Mouse (Mus musculus): ENCODE measurements at regions not wholly inside any gene's neighbourhood (a gene's known extent, or its start where the extent isn't known, plus 50 kb on each side); places are given as distances from the start of the nearest gene placed in this dataset.

GRCm38 (mm10) chr8:127799849-127800471, 558.4 kb upstream of the Nrp1 start:
- Histone ChIP-seq H3K4me3 (no peak overlapping the region), H3K36me3 (replicated peaks) (no peaks in the 10 kb centered on the region), H3K4me1 (peaks cover 27% of the 10 kb centered on the region), H3K9me3 (no peaks in the 10 kb centered on the region), H3K27me3 (replicated peaks; ENCODE audit: low read depth, poor library complexity, severe bottlenecking) (no peaks in the 10 kb centered on the region), H3K27ac (replicated peaks) (no peak overlapping the region)
- WGBS = 84% methylated on average over 6 of the region's 6 CpGs
- DNase-seq (ENCODE audit: low spot score) = no peak

GRCm38 (mm10) chr8:127802136-127802535, 556.3 kb upstream of the Nrp1 start:
- no peak for DNase-seq (ENCODE audit: low spot score)
- 77% methylated on average over 7 of the region's 7 CpGs for WGBS
- no peaks in the 10 kb centered on the region for H3K36me3 ChIP-seq (replicated peaks)
- H3K9me3 ChIP-seq = no peaks in the 10 kb centered on the region
- peaks cover 28% of the 10 kb centered on the region for H3K4me1 ChIP-seq
- no peak overlapping the region; the same call in 1 of the 2 replicates for H3K27ac ChIP-seq (replicated peaks)
- no peak overlapping the region for H3K4me3 ChIP-seq
- H3K27me3 ChIP-seq (replicated peaks; ENCODE audit: low read depth, poor library complexity, severe bottlenecking) = no peaks in the 10 kb centered on the region

GRCm38 (mm10) chr8:127802661-127803333, 555.6 kb upstream of the Nrp1 start:
- Histone ChIP-seq H3K4me3 (no peak overlapping the region), H3K4me1 (peaks cover 28% of the 10 kb centered on the region), H3K27me3 (replicated peaks; ENCODE audit: low read depth, poor library complexity, severe bottlenecking) (no peaks in the 10 kb centered on the region), H3K27ac (replicated peaks) (no peak overlapping the region), H3K36me3 (replicated peaks) (no peaks in the 10 kb centered on the region), H3K9me3 (no peaks in the 10 kb centered on the region)
- 61% methylated on average over 5 of the region's 5 CpGs for WGBS
- no peak for DNase-seq (ENCODE audit: low spot score)

- Histone ChIP-seq H3K4me3 (no peak overlapping the region), H3K27ac (replicated peaks) (no peak overlapping the region), H3K9me3 (no peaks in the 10 kb centered on the region), H3K27me3 (replicated peaks; ENCODE audit: low read depth, poor library complexity, severe bottlenecking) (no peaks in the 10 kb centered on the region), H3K36me3 (replicated peaks) (no peaks in the 10 kb centered on the region), H3K4me1 (peaks cover 13% of the 10 kb centered on the region)
- 62% methylated on average over 7 of the region's 7 CpGs for WGBS
- no peak for DNase-seq (ENCODE audit: low spot score)
Measured at GRCm38 (mm10) chr8:127809203-127810155, 548.9 kb upstream of the Nrp1 start.

GRCm38 (mm10) chr8:127811338-127811737, 547.1 kb upstream of the Nrp1 start:
- Histone ChIP-seq H3K27ac (replicated peaks) (no peak overlapping the region), H3K36me3 (replicated peaks) (no peaks in the 10 kb centered on the region), H3K4me3 (no peak overlapping the region), H3K4me1 (peaks cover 11% of the 10 kb centered on the region), H3K9me3 (no peaks in the 10 kb centered on the region), H3K27me3 (replicated peaks; ENCODE audit: low read depth, poor library complexity, severe bottlenecking) (no peaks in the 10 kb centered on the region)
- WGBS = 86% methylated on average over 8 of the region's 8 CpGs
- no peak for DNase-seq (ENCODE audit: low spot score)

- Histone ChIP-seq H3K9me3 (no peaks in the 10 kb centered on the region), H3K27ac (replicated peaks) (no peak overlapping the region), H3K4me1 (peaks cover 5% of the 10 kb centered on the region), H3K27me3 (replicated peaks; ENCODE audit: low read depth, poor library complexity, severe bottlenecking) (no peaks in the 10 kb centered on the region), H3K4me3 (no peak overlapping the region), H3K36me3 (replicated peaks) (no peaks in the 10 kb centered on the region)
- WGBS = 84% methylated on average over 9 of the region's 9 CpGs
- no peak for DNase-seq (ENCODE audit: low spot score)
Measured at GRCm38 (mm10) chr8:127814785-127815523, 543.5 kb upstream of the Nrp1 start.

- Histone ChIP-seq H3K36me3 (replicated peaks) (no peaks in the 10 kb centered on the region), H3K27me3 (replicated peaks; ENCODE audit: low read depth, poor library complexity, severe bottlenecking) (no peaks in the 10 kb centered on the region), H3K27ac (replicated peaks) (no peak overlapping the region), H3K4me3 (no peak overlapping the region), H3K9me3 (no peaks in the 10 kb centered on the region), H3K4me1 (no peaks in the 10 kb centered on the region)
- DNase-seq (ENCODE audit: low spot score) = no peak
- 65% methylated on average over 1 of the region's 1 CpGs for WGBS
Measured at GRCm38 (mm10) chr8:127820741-127821170, 537.6 kb upstream of the Nrp1 start.

GRCm38 (mm10) chr8:127821646-127822045, 536.8 kb upstream of the Nrp1 start:
- Histone ChIP-seq H3K4me1 (no peaks in the 10 kb centered on the region), H3K9me3 (no peaks in the 10 kb centered on the region), H3K4me3 (no peak overlapping the region), H3K27me3 (replicated peaks; ENCODE audit: low read depth, poor library complexity, severe bottlenecking) (no peaks in the 10 kb centered on the region), H3K27ac (replicated peaks) (no peak overlapping the region), H3K36me3 (replicated peaks) (no peaks in the 10 kb centered on the region)
- no peak for DNase-seq (ENCODE audit: low spot score)
- WGBS = 91% methylated on average over 1 of the region's 1 CpGs

GRCm38 (mm10) chr8:127825041-127825440, 533.4 kb upstream of the Nrp1 start:
- Histone ChIP-seq H3K27ac (replicated peaks) (no peak overlapping the region), H3K9me3 (no peaks in the 10 kb centered on the region), H3K36me3 (replicated peaks) (no peaks in the 10 kb centered on the region), H3K27me3 (replicated peaks; ENCODE audit: low read depth, poor library complexity, severe bottlenecking) (no peaks in the 10 kb centered on the region), H3K4me3 (no peak overlapping the region), H3K4me1 (no peaks in the 10 kb centered on the region)
- DNase-seq (ENCODE audit: low spot score) = no peak
- WGBS = 85% methylated on average over 2 of the region's 2 CpGs

GRCm38 (mm10) chr8:127827826-127828225, 530.6 kb upstream of the Nrp1 start:
- Histone ChIP-seq H3K4me1 (no peaks in the 10 kb centered on the region), H3K27me3 (replicated peaks; ENCODE audit: low read depth, poor library complexity, severe bottlenecking) (no peaks in the 10 kb centered on the region), H3K4me3 (no peak overlapping the region), H3K9me3 (no peaks in the 10 kb centered on the region), H3K36me3 (replicated peaks) (no peaks in the 10 kb centered on the region), H3K27ac (replicated peaks) (no peak overlapping the region)
- 79% methylated on average over 5 of the region's 5 CpGs for WGBS
- DNase-seq (ENCODE audit: low spot score) = no peak

- WGBS = 88% methylated on average over 1 of the region's 1 CpGs
- no peaks in the 10 kb centered on the region for H3K9me3 ChIP-seq
- H3K27me3 ChIP-seq (replicated peaks; ENCODE audit: low read depth, poor library complexity, severe bottlenecking) = no peaks in the 10 kb centered on the region
- DNase-seq (ENCODE audit: low spot score) = no peak
- H3K27ac ChIP-seq (replicated peaks) = no peak overlapping the region
- no peaks in the 10 kb centered on the region for H3K36me3 ChIP-seq (replicated peaks)
- no peak overlapping the region for H3K4me3 ChIP-seq
- H3K4me1 ChIP-seq = no peaks in the 10 kb centered on the region
Measured at GRCm38 (mm10) chr8:127829659-127830058, 528.7 kb upstream of the Nrp1 start.

GRCm38 (mm10) chr8:127834006-127834405, 524.4 kb upstream of the Nrp1 start:
- H3K36me3 ChIP-seq (replicated peaks) = no peaks in the 10 kb centered on the region
- 85% methylated on average over 3 of the region's 3 CpGs for WGBS
- no peaks in the 10 kb centered on the region for H3K27me3 ChIP-seq (replicated peaks; ENCODE audit: low read depth, poor library complexity, severe bottlenecking)
- no peak overlapping the region for H3K27ac ChIP-seq (replicated peaks)
- no peaks in the 10 kb centered on the region for H3K4me1 ChIP-seq
- H3K9me3 ChIP-seq = no peaks in the 10 kb centered on the region
- H3K4me3 ChIP-seq = no peak overlapping the region
- DNase-seq (ENCODE audit: low spot score) = no peak
